Mouse (Mus musculus) layer of hippocampus, adult 9-10 months (tissue): ENCODE measurements around the gene Fxr2.

Source experiments
- DNase-seq: peaks from one replicate; pipeline ENCODE4 v3.0.0; 2022; ENCODE audit warnings: low spot score

Gene Fxr2

GRCm38 (mm10) chr11:69657462-69657881, 24.7 kb downstream of the Fxr2 start:
- DNase-seq, result no peak

GRCm38 (mm10) chr11:69661221-69661881, 28.6 kb downstream of the Fxr2 start:
- DNase-seq, result no peak

GRCm38 (mm10) chr11:69662213-69662966, 29.6 kb downstream of the Fxr2 start, which contains the start of gene Mpdu1:
TSS of gene Mpdu1 (minus strand) at chr11:69662642.
- DNase-seq, result peak; percentile 78

GRCm38 (mm10) chr11:69662967-69663671, 30.3 kb downstream of the Fxr2 start:
- no peak for DNase-seq

- DNase-seq, result no peak
These were observed 31.0 kb downstream of the Fxr2 start for GRCm38 (mm10) chr11:69663795-69664194.

- DNase-seq, result no peak
These were observed 32.1 kb downstream of the Fxr2 start for GRCm38 (mm10) chr11:69664841-69665240.

- no peak for DNase-seq
These were observed 32.7 kb downstream of the Fxr2 start for GRCm38 (mm10) chr11:69665457-69665960.

GRCm38 (mm10) chr11:69665961-69666664, 33.3 kb downstream of the Fxr2 start, which contains the start of gene Cd68:
TSS of gene Cd68 (minus strand) at chr11:69666153.
- no peak for DNase-seq

- no peak for DNase-seq
These were observed 33.8 kb downstream of the Fxr2 start for GRCm38 (mm10) chr11:69666665-69667005.

- DNase-seq, result peak; percentile 90
These were observed 38.3 kb downstream of the Fxr2 start for GRCm38 (mm10) chr11:69670786-69671725.

- DNase-seq, result no peak
These were observed 38.9 kb downstream of the Fxr2 start for GRCm38 (mm10) chr11:69671726-69672124.

- peak; percentile 100 for DNase-seq
These were observed 39.5 kb downstream of the Fxr2 start, which contains the start of gene Eif4a1 for GRCm38 (mm10) chr11:69672211-69672706. TSS of gene Eif4a1 (minus strand) at chr11:69672423.

GRCm38 (mm10) chr11:69679144-69679543, 46.4 kb downstream of the Fxr2 start:
- DNase-seq, result no peak

- DNase-seq, result no peak
These were observed 47.5 kb downstream of the Fxr2 start for GRCm38 (mm10) chr11:69680136-69680855.

- DNase-seq, result peak; percentile 79
These were observed 48.8 kb downstream of the Fxr2 start, which contains the start of gene Senp3 for GRCm38 (mm10) chr11:69681314-69682208. TSS of gene Senp3 (minus strand) at chr11:69682084.

- no peak for DNase-seq
These were observed 49.5 kb downstream of the Fxr2 start for GRCm38 (mm10) chr11:69682209-69682839.

GRCm38 (mm10) chr11:69682840-69683533, 50.2 kb downstream of the Fxr2 start:
- DNase-seq, result peak; percentile 92

GRCm38 (mm10) chr11:69683576-69683975, 50.8 kb downstream of the Fxr2 start:
- DNase-seq, result no peak
